Mouse (Mus musculus): ENCODE measurements around the gene Prpf31. TPM values are rescaled to one million over a fixed set of nuclear protein-coding genes. Genes with fewer than 3 reads are reported as not detected.
"Not testable (repeated sequence)": the region's sequence is repeated elsewhere in the genome, so short reads cannot be mapped to it uniquely, and the experiment has no call there.

The Prpf31 gene
- polyA plus RNA-seq (2021): 58.0 TPM

DNA sequence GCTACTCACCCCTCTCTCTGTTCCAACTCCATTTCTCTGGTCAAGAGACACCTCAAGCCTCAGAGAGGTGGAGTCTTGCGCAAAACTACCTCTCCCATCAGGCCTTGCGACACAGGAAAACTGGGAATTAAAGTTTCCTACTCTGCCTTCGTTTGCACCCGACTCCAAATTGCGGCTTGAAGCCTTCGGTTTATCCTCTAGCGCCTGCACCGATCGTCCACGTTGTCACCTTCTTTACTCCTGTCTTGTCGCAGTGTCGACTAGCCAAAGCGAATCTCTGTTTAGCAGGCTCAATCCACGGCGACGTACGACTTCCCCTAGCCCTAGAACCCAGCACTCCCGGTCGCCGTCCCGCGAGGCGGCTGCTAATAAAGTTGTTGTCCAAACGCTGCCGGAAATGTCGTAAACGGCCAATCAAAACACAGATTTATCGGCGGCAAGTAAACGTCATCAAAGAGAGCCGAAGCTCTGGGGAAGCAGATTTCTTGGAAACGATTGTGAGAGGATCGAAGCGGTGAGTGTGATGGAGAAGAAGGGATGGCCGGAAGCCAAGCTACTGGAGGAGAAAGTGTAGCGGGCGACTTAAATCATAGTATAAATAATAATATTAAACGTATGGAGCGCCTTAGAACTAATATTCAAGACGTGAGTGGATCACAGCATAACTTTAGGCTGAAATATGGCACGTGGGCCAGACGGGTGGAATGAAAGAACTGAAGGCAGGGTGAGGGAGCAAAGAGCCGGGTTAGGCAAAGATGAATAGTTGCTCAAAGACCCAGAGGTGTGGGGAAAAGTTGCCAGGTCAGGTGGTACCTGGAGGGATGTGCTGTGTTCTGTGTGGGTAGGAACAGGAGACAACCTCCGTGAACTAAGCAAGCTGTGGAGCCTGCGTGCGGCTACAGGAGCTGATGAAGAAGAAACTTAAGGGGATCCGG lies at the start of gene Prpf31, which contains the start of gene Tfpt:
Prpf31 (plus strand) TSS at position 443 of the 935 bp plus-strand sequence.
Tfpt (minus strand) TSS at position 387 of the 935 bp plus-strand sequence.
- H3K27me3 ChIP-seq: no peaks in the 10 kb centered on the region
- TF ChIP-seq CTCF (IDR thresholded peaks at IDR 0.05): no peak
- ChIA-PET POLR2A (interaction anchor here (1.2 to 1.4 kb wide), 2 partner anchors 14 to 20 kb away, joined by 3 to 4 read pairs; no protein-coding TSS in a partner anchor), CTCF (no interaction called here)
- ATAC-seq (peak; percentile 78), DNase-seq (ENCODE audit: low read depth, low spot score) (peak; percentile 76)
- in situ Hi-C loops (cut with MboI; ENCODE audit: low pct_unique_long_range_greater_than_20kb): no loop called here

DNA sequence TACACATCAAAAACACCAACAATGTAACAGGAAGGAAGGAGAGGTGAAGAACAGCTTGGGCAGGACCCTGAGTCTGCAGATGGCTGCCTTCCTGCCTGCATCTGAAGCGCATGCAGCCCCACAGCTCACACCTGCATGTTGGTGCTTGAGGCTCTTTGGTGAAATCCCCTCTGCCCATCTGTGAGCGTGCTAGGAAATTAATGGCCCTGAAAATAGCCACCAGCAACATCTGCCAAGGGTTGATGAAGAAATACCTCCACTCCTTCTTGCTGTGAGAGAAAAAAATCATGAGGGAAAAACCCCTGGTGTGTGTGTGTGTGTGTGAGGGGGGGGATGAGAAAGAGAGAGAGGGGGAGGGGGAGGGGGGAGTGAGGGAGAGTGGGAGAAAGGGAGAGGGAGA lies 49.8 kb upstream of the Prpf31 start:
- POLR2A ChIA-PET: no interaction called here
- peak; percentile 7 for DNase-seq (ENCODE audit: low read depth, low spot score)
- peak; percentile 17 for ATAC-seq
- in situ Hi-C loops (cut with MboI; ENCODE audit: low pct_unique_long_range_greater_than_20kb): no loop called here
- H3K27me3 ChIP-seq: no peaks in the 10 kb centered on the region
- CTCF ChIA-PET: interaction anchor here (0.9 kb wide), 1 partner anchor 113 kb away, joined by 4 read pairs; no protein-coding TSS in a partner anchor
- no peak for TF ChIP-seq CTCF (IDR thresholded peaks at IDR 0.05)

DNA sequence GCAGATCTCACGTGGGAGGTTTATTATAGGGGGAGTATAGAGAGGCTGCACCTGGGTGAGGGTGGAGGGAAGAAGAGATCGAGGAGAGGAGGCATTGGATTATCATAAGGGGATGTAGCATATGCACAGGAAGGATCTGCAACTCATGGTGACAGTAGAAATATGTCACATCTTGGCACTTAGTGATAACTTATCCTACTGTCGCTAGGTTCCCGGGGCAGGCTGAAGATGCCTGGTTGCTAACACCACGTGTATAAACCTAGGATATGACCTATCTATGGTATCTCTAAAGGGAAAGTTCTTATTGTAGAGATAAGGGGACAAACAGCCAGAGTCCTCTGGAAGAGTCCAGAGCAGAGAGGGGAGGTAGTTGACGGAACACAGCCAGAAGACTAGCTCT lies 44.0 kb upstream of the Prpf31 start:
- TF ChIP-seq CTCF (IDR thresholded peaks at IDR 0.05): no peak
- no peak for DNase-seq (ENCODE audit: low read depth, low spot score)
- ChIA-PET POLR2A (interaction anchor here (0.6 kb wide), 1 partner anchor 125 kb away, joined by 4 read pairs; no protein-coding TSS in a partner anchor), CTCF (interaction anchor here (1.4 kb wide), 1 partner anchor 18 kb away, joined by 3 read pairs; no protein-coding TSS in a partner anchor)
- in situ Hi-C loops (cut with MboI; ENCODE audit: low pct_unique_long_range_greater_than_20kb): no loop called here
- ATAC-seq: no peak
- H3K27me3 ChIP-seq: no peaks in the 10 kb centered on the region

DNA sequence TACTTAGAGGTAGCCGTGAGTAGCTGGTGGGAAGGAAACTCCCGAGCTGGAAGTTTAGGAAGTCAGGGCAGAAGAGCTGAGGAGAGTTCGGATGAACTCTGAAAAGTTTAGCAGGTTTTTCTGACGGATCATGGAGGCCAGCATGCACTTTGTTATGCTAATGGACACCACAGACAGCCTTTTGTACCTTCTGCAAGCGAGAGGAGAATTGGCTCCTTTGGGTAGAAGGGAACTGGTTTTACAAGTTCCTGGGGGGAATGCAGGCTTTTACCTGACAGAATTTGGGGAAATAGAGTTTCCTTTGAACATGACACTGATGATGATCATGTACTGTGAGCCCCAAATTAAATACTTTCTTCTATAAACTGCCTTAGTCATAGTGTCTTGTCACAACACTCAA lies 43.5 kb upstream of the Prpf31 start:
- CTCF ChIA-PET: interaction anchor here (1.4 to 1.5 kb wide), 3 partner anchors 11 to 18 kb away, joined by 3 read pairs; no protein-coding TSS in a partner anchor
- DNase-seq (ENCODE audit: low read depth, low spot score) (no peak), ATAC-seq (no peak)
- H3K27me3 ChIP-seq: no peaks in the 10 kb centered on the region
- in situ Hi-C loops (cut with MboI; ENCODE audit: low pct_unique_long_range_greater_than_20kb): no loop called here
- POLR2A ChIA-PET: interaction anchor here (0.6 kb wide), 3 partner anchors 9 to 937 kb away, joined by 3 to 4 read pairs (median 3); partner anchors contain the start of gene Tnni3
- no peak for TF ChIP-seq CTCF (IDR thresholded peaks at IDR 0.05)

DNA sequence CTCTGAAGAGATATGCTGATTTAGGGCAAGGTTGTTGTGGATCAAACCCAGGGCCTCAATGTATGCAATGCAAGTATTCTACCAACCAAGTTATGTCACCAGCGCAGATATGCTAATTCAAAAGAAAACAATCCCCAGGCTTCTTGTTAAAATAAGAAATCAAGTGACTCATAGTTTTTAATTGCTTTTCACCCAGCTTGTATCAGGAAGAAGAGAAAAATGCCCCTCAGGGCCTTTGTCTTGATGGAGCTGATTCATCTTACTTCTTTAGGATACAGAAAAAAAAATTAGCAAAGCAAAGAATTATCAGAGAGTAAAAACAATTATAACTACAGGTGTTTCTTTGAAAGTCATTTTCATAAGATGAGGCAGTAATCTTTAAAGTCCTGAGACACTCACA lies 42.5 kb upstream of the Prpf31 start:
- no peaks in the 10 kb centered on the region for H3K27me3 ChIP-seq
- ChIA-PET CTCF (interaction anchor here (1.5 kb wide), 2 partner anchors 10 to 14 kb away, joined by 3 read pairs; no protein-coding TSS in a partner anchor), POLR2A (no interaction called here)
- peak; percentile 20 for DNase-seq (ENCODE audit: low read depth, low spot score)
- in situ Hi-C loops (cut with MboI; ENCODE audit: low pct_unique_long_range_greater_than_20kb): no loop called here
- TF ChIP-seq CTCF (IDR thresholded peaks at IDR 0.05): no peak
- ATAC-seq: peak; percentile 91

DNA sequence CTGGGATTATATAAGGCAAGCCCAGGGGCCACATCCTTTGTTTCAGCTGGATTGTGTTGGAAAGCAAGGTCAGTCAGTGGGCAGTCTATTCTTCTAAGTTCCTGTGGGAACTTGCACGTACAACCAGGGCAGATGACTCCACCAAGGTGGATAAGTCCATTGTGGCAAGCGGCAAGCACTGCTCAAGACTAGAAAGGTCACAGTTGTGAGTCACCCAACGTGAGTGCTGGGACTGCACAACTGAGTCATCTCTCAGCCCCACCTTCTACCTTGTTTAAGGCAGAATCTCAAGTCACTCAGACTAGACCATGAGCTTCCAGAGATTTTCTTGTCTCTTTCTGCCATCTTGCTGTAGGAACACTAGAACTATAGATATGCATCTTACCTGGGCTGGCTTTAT lies 39.2 kb upstream of the Prpf31 start:
- ChIA-PET CTCF (no interaction called here), POLR2A (no interaction called here)
- no peak for DNase-seq (ENCODE audit: low read depth, low spot score)
- TF ChIP-seq CTCF (IDR thresholded peaks at IDR 0.05): no peak
- H3K27me3 ChIP-seq: no peaks in the 10 kb centered on the region
- in situ Hi-C loops (cut with MboI; ENCODE audit: low pct_unique_long_range_greater_than_20kb): no loop called here
- no peak for ATAC-seq

DNA sequence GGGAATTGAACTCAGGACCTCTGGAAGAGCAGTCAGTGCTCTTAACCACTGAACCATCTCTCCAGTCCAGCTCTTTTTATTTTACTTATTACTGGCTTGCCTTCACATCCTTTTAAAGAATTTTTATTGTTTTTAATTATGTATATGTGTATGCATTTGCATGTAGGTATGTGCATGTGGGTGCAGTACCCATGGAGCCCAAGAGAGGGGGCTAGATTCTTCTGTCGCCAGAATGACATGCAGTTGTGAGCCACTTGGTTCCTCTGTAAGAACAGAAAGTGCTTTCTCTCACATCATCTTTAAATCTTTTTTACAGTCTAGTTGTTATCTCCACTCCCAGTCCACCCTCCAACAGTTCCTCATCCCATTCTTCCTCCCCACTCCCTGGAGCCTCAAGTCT lies 38.3 kb upstream of the Prpf31 start:
- no peaks in the 10 kb centered on the region for H3K27me3 ChIP-seq
- POLR2A ChIA-PET: no interaction called here
- CTCF ChIA-PET: no interaction called here
- in situ Hi-C loops (cut with MboI; ENCODE audit: low pct_unique_long_range_greater_than_20kb): no loop called here
- TF ChIP-seq CTCF (IDR thresholded peaks at IDR 0.05): peak; percentile 31
- no peak for DNase-seq (ENCODE audit: low read depth, low spot score)
- no peak for ATAC-seq

DNA sequence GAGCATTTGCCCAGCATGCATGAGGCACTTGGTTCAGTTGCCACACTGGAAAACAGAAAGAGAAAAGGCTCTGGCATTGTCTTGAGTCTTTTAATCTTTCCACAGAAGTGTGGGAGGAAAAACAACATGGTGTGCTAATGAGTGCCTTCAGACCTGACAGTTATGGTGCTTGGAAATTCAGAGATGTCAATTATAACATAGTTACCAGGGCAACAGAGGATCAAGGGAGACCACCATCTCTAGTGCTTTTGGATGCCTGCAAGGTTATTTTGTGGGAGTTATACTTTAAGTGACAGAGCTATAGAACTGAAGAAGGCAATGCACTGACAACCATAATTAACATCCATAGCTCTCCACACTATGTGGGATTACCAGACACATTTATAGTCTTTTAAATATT lies 35.9 kb upstream of the Prpf31 start:
- DNase-seq (ENCODE audit: low read depth, low spot score) (no peak), ATAC-seq (no peak)
- CTCF ChIA-PET: no interaction called here
- POLR2A ChIA-PET: no interaction called here
- in situ Hi-C loops (cut with MboI; ENCODE audit: low pct_unique_long_range_greater_than_20kb): no loop called here
- TF ChIP-seq CTCF (IDR thresholded peaks at IDR 0.05): no peak
- H3K27me3 ChIP-seq: no peaks in the 10 kb centered on the region

DNA sequence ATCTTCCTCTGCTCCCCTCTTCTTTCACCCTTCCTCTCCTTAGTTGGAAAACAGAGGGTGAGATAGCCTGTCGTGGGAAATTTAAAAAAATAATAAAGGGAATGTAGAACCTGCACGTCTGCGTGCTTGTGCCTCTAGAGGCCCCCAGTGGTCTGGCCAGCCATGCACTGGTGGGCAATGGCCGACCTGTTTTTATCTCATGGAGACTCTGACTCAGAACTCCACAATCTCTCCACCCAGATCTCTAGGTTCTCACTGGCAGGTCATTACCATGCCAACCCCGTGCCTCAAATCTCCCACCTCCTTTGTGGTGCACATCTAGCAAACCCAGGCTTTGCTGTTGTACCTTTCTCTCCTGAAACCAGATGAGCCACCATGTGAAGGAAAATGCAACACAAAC lies 35.1 kb upstream of the Prpf31 start:
- no peak for TF ChIP-seq CTCF (IDR thresholded peaks at IDR 0.05)
- in situ Hi-C loops (cut with MboI; ENCODE audit: low pct_unique_long_range_greater_than_20kb): no loop called here
- ATAC-seq: no peak
- no peaks in the 10 kb centered on the region for H3K27me3 ChIP-seq
- ChIA-PET POLR2A (no interaction called here), CTCF (no interaction called here)
- no peak for DNase-seq (ENCODE audit: low read depth, low spot score)

DNA sequence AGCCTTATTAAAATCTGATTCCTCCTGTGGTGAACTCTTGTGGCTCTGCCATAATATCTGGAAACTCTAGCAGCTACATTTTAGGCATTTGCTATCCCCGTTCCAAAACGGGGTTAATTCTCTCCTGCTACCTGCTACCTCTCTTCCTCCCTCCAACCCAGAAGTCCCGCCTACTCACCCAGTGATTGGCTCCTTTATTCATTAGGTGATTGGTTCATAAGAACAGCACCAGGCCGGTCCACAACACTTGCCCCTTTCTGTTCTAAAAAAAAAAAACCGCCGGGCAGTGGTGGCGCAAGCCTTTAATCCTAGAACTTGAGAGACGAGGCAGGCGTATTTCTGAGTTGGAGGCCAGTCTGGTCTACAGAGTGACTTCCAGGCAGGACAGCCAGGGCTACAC lies 34.6 kb upstream of the Prpf31 start:
- in situ Hi-C loops (cut with MboI; ENCODE audit: low pct_unique_long_range_greater_than_20kb): no loop called here
- TF ChIP-seq CTCF (IDR thresholded peaks at IDR 0.05): no peak
- no peaks in the 10 kb centered on the region for H3K27me3 ChIP-seq
- POLR2A ChIA-PET: no interaction called here
- ATAC-seq (no peak), DNase-seq (ENCODE audit: low read depth, low spot score) (no peak)
- CTCF ChIA-PET: no interaction called here

DNA sequence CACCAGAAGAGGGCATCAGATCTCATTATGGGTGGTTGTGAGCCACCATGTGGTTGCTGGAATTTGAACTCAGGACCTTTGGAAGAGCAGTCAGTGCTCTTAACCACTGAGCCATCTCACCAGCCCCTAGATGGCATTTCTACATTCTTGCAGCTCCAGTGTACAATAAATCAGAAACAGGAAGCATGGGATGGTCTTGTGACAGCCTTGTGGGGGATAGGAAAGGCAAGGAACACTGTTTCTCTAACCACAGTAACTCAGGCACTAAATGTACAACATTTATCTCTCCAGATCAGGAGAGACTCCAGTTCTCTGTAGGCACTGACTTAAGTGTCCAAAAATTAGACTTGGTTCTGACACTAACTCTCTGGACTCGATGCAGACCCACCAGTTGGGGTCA lies 32.0 kb upstream of the Prpf31 start:
- TF ChIP-seq CTCF (IDR thresholded peaks at IDR 0.05): peak; percentile 5
- ATAC-seq; POLR2A ChIA-PET; in situ Hi-C loops (cut with MboI; ENCODE audit: low pct_unique_long_range_greater_than_20kb); H3K27me3 ChIP-seq; DNase-seq (ENCODE audit: low read depth, low spot score): not testable (repeated sequence)
- CTCF ChIA-PET: interaction anchor here (0.8 to 1.2 kb wide), 2 partner anchors 11 kb away, joined by 3 to 4 read pairs; no protein-coding TSS in a partner anchor
